Mouse (Mus musculus): ENCODE measurements around the gene Ctns. TPM values are rescaled to one million over a fixed set of nuclear protein-coding genes. Genes with fewer than 3 reads are reported as not detected.

The Ctns gene
- polyA plus RNA-seq, 1 experiment, result 25.9 TPM

DNA sequence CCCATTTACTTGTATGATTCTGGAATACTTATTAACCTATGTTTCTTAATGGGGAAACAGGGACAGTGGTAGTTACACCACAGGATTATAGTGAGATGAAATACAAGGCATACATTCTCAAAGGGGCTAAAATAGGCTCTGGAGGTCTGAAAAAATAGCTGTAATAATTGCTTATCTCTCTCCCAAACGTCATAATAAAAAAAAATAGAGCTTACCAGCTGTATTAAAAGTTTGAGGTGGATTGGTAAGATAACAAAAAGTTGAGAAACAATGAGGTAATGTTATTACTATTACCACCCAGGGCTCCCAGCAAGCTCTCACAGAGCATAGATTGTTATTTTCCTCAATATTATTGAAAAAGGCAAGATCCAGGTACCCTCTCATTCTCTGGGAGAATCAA lies 652 bp downstream of the Ctns start:
- DNase-seq (ENCODE audit: extremely low spot score in 1 of 2, low spot score in 1 of 2), result no peak

DNA sequence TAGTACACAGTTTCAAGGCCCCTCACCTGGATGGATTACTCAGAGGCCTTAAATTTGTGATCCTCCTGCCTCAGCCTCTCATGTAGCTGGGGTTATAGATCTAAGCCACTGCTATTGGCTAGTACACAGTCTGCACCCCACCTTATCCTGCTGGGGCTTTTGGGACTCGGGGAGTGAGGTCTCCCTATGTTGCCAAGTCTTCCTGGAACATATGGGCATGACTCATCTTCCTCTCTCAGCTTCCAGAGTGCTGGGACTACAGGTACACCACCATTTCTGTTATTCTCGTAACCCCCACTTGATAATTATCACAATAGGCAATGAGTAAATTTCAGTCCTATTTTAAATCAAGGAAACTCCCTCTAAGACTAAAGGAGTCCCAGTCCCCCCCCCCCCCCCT lies 4.4 kb downstream of the Ctns start:
- DNase-seq (ENCODE audit: extremely low spot score in 1 of 2, low spot score in 1 of 2), result no peak

DNA sequence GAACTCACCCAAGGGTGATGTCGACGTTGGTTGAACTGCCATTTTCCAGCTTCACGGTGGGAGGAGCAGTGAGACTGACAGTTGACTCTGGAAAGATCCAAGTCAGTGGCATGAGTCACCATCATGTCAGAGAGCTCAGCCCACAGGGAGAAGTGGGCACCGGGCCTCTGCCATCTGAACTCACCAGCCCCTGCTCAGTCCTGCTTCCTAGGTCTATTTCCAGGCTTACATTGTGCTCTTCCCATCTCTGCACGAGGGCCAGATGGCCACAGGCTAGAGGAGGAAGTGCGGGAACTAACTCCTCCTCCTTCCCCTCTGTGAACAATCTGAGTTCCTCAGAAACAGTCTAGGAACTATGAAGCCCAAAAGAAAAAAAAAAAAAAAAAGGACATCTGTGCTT lies 5.8 kb downstream of the Ctns start:
- no peak for DNase-seq (ENCODE audit: extremely low spot score in 1 of 2, low spot score in 1 of 2)

DNA sequence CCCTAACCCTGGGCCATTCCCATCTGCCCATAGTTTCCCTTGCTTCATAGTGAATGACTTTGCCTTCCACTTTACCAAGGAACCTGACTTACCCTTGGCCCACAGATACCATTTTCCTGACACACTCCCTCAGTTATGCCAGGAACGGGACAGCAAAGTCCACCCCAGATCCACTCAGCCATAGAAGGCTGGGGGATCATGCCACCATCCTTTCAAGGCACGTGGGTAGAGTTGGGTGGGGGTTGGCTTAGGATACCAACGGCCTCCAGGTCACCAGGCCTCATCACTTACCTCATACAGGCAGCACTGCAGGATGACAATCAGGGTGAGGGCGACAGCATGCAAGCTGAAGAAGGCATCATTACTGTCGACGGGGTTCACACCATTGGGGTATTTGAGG lies 11.6 kb downstream of the Ctns start:
- no peak for DNase-seq (ENCODE audit: extremely low spot score in 1 of 2, low spot score in 1 of 2)

DNA sequence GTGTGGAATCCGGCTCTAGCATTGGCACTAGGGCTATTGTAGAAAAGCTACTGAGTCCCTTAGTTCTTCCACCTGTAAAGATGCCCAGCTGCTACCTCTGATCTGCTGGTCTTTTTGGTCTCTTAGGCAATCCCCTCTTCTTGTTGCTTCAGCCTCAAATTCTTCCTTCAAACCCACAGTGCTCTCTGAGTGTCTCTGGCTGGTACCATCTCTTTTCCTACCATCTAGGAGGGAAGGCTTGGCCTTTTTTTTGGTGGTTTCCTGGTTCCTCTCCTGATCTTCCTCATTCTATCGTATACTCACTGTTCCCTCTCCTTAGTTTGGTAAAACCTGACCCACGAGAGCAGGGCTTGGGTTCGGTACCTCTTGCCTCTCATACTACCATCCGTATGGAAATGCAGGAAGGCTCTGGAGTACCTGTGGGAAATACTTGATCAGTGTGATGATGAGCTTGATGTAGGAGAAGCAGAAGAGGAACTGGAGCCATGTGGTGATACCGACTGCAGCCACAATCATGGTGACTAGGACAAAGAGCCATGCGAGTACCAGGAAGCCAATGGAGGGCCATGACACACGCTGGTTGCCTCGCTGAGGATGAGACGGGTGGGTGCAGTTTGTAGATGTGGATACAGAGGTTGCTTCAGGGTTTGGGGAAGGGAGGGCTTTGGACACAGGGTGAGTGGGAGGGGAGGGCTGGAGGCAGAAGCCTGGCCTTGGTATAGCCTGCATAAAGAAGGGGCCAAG lies 12.8 kb downstream of the Ctns start:
- no peak for DNase-seq (ENCODE audit: extremely low spot score in 1 of 2, low spot score in 1 of 2)

DNA sequence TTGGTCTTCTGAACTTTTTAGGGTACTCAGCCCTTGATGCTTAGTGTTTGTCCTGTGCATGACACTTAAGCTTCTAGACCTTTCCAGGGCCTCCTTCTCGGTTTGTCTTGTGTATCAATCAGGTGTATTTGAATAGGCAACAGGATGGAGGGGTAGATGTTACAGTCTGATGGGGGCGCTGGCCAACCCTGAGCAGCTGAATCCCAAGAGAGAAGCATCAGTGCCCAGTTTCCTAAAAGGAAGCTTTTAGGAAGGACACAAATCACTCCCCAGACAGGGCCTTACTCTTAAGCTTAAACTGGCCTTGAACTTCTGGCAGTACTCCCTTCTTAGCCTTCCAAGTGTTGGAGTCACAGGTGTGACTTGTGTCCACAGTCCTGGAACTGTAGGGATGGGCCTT lies 20.9 kb downstream of the Ctns start:
- DNase-seq (ENCODE audit: extremely low spot score in 1 of 2, low spot score in 1 of 2), result no peak

DNA sequence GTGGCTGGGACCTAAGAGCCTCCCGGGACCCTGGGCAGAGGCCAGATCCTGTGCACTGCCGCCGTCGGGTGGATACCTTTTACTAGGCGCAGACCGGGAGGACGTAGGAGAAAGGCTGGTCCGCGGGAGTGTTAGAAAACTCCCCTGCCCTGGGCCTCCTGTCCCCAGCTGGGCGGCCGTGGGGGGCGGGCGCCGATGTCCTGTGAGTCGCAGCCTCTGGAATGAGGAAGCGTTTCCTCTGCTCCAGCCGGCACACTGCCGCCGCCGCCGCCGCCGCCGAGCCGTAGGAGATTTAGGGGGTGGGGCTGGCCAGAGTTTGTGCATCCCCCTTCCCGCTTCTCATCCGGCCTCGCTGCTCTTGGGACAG lies 21.4 kb downstream of the Ctns start:
- no peak for DNase-seq (ENCODE audit: extremely low spot score in 1 of 2, low spot score in 1 of 2)

DNA sequence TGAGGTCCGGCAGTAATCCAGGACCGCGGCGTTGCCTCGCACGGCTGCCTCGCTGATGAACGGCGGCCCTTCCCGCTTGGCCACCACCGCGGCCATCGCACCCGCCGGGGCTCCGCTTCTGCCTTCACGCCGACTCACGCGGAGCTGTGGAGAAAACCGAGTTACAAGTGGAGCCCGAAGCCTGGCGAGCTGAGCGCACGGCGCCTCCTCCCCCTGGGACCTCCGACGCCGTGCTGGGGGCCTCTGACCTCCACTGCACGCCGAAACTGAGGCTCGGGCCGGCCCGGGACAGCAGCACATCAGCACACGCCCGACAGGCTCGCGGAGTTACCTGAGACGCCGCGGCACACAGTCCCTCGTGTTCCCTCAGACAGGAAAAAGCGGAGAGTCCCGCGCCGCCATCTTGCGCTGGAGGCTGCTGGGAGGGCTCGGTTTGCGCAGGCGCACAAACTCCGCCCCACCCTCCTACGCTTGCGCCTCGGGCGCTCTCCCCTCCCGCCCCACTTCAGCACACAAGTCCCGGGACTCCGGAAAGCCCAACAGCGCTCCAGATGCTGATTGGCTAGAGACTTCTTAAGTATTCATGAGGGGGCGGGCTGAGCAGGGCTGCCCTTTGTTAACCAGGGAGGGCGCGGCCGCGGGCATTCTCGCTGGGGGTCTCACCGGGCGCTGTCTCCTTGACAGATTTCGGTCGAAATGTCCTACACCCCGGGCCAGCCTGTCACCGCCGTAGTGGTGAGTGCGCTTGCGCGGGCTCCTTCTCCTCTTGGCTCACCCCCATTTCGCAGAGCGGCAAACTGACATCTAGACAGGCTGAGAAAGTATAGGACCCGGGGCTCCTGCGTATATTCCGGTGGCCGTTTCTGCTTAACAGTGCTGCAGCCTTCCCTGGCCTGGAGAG lies 22.0 kb downstream of the Ctns start, which contains the start of the genes Emc6 and Tax1bp3:
Gene Emc6 (minus strand): TSS at position 430 of the 901 bp plus-strand sequence.
Gene Tax1bp3 (plus strand): TSS at position 476 of the 901 bp plus-strand sequence.
- DNase-seq (ENCODE audit: extremely low spot score in 1 of 2, low spot score in 1 of 2), result peak; percentile 90 to 96

DNA sequence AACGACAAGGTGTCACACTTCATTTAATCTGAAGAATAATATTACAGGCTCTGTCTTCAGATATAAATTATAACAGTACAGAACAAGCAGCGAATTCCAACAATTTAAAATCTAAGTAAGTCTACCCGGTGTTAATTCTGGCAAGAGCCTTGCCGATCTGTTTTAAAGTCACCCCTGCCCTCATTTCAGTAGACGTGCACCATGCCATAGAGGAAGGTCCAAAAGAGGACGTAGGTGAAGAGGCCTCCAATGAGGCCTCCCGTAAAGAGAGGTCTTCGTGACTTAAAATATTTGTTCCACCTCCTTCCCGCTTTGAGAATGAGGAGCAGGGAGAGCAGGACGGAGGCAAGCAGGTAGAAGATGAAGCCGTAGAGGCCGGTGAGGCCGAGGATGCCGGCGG lies 22.7 kb downstream of the Ctns start:
- DNase-seq (ENCODE audit: extremely low spot score in 1 of 2, low spot score in 1 of 2), result no peak

DNA sequence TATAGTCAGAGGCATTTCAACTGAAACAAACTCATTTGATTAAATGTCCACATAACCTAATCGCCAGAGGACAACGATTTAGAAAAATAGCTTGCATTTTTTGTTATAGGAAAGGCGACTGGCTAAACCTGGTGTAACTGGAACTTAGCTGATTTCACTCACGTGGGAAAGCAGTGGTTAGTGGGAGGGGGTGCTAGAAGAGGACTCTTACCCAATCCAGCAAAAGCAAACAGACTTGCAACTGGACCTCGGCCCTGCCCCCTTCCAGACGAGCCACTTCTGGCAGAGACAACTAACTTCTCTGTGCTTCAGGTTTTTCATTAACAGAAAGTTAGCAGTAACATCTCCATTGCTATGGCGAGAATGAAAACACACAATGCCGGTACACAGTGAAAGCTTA lies 23.2 kb downstream of the Ctns start:
- no peak for DNase-seq (ENCODE audit: extremely low spot score in 1 of 2, low spot score in 1 of 2)

DNA sequence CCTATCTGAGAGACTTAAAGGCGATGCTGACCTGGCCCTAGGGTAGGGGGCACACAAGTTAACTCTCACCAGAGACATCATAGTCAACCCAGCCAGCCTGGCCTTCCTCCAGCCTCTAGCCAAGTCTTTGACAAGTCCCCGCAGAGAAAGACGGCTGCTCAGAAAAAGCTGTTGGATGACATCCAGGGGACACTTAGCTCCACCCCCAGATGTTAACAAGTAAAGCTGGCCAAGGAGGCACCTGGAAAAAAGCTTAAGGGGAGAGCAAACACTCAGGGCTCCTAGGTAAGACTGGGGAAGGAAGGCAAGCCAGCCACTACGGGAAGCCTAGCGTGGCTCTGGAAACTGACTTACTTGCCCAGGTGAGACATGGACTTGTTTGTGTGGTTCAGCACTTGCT lies 26.7 kb downstream of the Ctns start:
- no peak for DNase-seq (ENCODE audit: extremely low spot score in 1 of 2, low spot score in 1 of 2)

DNA sequence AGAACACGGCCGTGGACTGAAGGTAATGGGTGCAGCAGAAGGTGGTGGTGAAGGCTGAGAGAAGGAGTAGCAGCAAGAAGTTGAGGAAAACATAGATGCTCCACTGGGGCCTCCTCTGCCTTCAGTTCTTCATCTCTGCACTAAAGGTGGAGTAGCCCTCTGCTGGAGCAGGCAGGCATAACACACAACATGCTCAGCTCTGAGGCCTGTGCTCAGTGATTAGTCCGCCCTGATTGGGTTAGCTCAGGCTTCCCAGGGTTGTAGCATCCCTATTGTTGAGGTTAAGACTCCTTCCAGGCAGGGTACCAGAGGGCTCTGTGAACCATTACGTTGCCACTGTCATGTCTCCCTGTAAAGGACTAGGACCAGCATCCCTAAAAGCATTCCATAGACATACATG lies 29.6 kb downstream of the Ctns start:
- peak; percentile 23 to 78 for DNase-seq (ENCODE audit: extremely low spot score in 1 of 2, low spot score in 1 of 2)

DNA sequence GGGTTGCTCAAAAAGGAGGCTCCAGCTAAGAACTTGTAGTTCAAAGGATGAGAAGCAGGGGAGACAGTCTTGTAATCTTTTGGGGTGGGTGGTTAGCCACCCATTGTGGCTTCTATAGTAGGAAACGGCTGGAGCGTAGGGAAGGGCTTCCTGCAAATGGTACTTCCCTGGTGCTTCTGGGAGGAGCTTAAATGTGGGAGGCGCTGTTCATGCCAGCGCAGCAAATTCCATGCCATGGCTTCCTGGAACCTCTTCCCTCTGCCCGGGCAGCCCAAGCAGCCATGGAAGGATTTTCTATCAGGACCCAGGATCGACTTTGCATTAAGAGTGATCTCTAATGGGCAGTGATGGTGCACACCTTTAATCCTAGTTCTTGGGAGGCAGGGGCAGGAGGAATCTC lies 30.3 kb downstream of the Ctns start:
- no peak for DNase-seq (ENCODE audit: extremely low spot score in 1 of 2, low spot score in 1 of 2)

DNA sequence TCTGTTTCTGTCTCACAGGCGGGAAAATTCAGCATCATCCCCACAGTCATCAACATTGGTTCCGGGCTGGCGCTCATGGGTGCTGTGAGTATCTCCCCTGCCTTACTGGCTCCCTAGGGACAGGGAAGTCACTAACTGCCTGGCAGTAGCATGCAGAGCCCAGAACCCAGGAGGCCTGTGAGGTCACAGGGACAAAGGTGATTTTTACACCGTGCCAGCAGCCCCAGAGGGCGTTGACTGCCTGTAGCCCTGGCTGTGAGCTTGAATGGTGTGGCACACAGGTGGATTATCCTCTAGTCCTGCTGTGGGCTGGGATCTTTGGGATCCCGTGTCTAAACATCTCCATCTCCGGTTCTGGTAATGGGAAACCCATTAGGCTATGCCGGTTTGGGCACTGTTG lies 30.8 kb downstream of the Ctns start:
- DNase-seq (ENCODE audit: extremely low spot score in 1 of 2, low spot score in 1 of 2), result no peak

DNA sequence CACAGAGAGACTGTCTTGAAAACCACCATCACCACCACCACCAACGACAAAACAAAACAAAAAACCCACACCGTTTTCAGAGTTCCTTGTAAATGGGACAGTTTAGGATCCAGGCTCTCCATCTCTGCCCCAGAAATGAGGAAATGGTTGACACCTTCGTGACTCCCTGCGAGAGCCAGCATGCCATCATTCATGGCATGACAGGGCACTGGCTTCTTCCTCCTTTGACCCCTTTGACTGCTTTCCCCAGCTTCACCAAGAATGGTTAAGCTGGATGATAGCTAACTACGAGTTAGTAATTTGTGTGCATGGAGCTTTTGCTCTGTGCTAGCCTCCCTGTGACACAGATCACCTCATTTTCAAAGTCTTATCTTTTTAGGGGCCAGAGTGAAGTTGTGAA lies 36.6 kb downstream of the Ctns start:
- DNase-seq (ENCODE audit: extremely low spot score in 1 of 2, low spot score in 1 of 2), result no peak

DNA sequence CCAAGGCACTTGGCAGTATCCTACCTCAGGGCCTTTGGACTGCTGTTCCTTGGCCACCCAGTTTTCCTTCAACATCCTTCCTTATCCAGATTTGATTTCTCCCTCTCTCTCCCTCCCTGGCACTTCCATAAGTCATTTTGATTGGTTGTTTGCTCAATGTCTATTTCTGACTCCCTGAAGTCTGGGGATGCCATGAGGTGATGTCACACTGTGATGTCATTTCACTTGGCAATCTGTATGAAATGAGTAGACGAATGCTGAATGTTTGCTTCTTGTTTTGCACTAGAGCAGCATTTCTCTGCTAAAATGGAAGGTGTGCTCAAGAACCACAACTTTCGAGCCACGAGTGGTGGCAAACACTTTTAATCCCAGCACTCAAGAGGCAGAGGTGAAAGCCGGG lies 37.2 kb downstream of the Ctns start:
- DNase-seq (ENCODE audit: extremely low spot score in 1 of 2, low spot score in 1 of 2), result no peak

DNA sequence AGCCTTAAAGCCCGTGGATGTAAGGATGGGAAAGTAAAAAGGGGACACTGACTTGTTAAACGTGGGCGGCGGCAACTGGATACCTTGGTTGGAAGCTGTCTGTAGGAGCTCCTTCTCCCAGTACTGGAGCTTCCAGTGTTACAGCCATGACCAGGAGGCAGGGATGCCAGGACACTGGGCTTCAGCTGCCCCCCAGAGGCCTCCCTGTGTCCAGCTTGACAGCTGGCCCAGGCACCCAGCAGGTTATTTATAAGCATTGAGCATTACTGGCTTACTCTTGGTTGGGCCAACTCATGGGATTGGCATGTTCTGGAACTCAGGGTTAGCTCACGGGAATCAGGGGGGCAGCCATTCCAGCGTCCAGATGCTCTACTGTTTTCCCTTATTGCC lies 38.0 kb downstream of the Ctns start:
- DNase-seq (ENCODE audit: extremely low spot score in 1 of 2, low spot score in 1 of 2), result no peak

DNA sequence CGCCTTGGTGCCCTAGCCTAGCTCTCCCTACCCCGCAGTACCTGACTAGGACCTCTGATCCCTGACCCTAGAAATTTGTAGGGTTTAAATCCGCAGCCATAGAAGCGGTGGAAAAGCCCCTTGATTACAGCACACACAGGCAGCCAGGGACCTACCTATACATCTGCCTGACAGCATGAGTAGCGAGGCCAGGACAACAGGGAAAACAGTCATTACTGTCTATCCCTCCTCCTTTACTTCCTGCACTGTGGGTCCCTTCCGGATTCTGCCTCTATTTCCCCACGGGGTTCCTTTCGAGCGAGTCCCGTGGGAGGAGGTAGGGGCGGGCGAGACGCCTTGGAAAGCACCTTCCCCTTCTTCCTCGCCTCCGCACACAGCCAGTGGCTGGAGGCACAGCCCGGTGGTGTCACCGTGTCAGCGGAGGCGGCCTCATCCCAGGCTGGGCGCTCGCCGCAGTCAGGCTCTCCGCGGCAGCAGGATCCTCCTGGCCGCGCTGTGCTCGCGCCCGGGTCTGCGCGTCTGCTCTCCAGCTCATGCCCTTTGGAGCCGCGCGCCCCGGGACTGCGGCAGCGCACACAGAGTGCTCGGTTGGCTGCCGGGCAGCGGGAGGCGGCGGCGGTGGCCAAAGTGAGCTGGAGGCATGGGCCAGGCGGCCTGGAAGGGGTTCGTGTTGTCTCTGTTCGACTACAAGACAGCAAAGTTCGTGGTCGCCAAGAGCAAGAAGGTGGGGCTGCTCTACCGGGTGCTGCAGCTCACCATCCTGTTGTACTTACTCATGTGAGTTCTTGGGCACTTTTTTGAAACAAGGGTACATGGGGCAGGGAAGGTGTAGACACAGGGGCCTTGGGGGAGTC lies 38.7 kb downstream of the Ctns start, which contains the start of gene P2rx5:
Gene P2rx5 (plus strand): TSS at position 465 of the 854 bp plus-strand sequence.
- peak in 1 of 2 experiments; percentile 16 for DNase-seq (ENCODE audit: extremely low spot score in 1 of 2, low spot score in 1 of 2)

DNA sequence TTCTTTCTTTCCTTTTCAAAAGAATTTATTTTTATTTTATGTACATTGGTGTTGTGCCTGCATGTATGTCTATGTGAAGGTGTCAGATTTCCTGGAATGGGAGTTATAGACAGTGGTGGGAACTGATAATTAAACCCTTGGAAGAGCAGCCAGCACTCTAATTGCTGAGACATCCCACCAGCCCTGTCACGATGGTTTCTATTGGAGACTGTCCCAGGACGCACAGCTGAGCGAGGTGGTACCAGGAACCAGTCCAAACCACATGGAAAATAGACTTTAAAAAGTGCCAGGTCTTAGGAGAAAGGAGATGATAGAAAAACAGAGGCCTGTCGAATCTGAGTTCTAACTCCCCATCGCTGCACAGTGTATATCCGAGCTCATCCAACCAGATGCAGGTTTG lies 43.8 kb downstream of the Ctns start:
- DNase-seq (ENCODE audit: extremely low spot score in 1 of 2, low spot score in 1 of 2), result peak in 1 of 2 experiments; percentile 20

DNA sequence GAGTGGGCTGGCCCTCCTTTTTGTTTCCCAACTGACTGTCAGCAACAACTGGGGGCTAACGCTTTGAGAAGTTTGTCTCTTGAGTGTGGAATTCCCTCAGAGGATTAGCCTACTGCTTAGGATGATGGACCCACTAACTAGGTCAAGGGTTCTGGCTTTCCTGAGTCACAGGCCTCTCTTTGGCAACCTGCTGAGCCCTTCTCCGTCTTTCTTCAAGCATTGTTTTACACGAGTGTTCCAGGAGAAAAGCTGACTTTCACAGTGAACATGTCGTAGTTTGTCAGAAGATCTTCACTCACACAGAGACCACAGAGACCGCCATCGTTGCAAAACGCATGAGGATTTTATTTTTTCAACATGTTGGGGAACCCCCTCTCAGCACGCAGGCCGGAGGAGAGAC lies 50.6 kb downstream of the Ctns start:
- no peak for DNase-seq (ENCODE audit: extremely low spot score in 1 of 2, low spot score in 1 of 2)

DNA sequence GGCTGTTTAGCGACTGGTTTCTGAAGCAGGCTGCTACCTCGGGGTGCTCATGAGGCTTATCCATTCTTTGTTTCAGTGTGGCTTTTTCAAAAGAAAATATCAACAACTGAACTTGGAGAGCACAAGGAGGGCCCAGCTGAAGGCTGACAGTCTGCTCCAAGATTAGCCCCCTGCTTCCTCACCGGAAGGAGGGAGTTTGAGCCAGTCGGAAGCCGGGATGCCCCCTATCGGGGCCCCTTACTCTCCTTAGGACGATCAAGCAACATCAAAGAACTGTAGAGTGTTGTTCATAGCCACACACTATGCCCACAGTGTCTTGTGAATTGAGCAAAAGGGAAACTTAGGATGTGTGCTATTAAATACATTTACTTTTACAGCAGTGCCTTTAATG lies 51.9 kb downstream of the Ctns start:
- no peak for DNase-seq (ENCODE audit: extremely low spot score in 1 of 2, low spot score in 1 of 2)

Data from frontal cortex, adult 2 months (tissue).